Mouse (Mus musculus) spleen, adult 2 months (tissue): Measurements from ENCODE around the gene Olfr103. TPM values are rescaled to one million over a fixed set of nuclear protein-coding genes. Genes with fewer than 3 reads are reported as not detected.

Experiments
- DNase-seq, 2 experiments: peaks; one replicate each; pipeline versions ENCODE4 v3.0.0 to v3.0.0-alpha.2; 2012 to 2021; ENCODE audit warnings: low spot score in 2 of 2, low read depth in 1 of 2
- H3K27ac ChIP-seq: fragments of 200-500 bp; 2 replicates; pipeline ENCODE4 v1.5.1; 2012; ENCODE audit warnings: low read length, inconsistent platforms; ENCODE audit not compliant: insufficient read depth
- H3K27me3 ChIP-seq: fragments of 200-500 bp; 2 replicates; pipeline ENCODE4 v1.6.1; 2012; ENCODE audit warnings: mild to moderate bottlenecking, moderate library complexity, low read length, inconsistent platforms; ENCODE audit not compliant: control insufficient read depth, insufficient read depth
- H3K36me3 ChIP-seq: fragments of 200-500 bp; 2 replicates; pipeline ENCODE4 v1.6.1; 2012; ENCODE audit warnings: mild to moderate bottlenecking, low read length, inconsistent platforms; ENCODE audit not compliant: control insufficient read depth, insufficient read depth
- H3K4me1 ChIP-seq: fragments of 200-500 bp; 2 replicates; pipeline ENCODE4 v1.6.1; 2011; ENCODE audit warnings: inconsistent platforms; ENCODE audit not compliant: control insufficient read depth, insufficient read depth, insufficient read length
- H3K4me3 ChIP-seq: fragments of 200-500 bp; 2 replicates; pipeline ENCODE4 v1.5.1; 2011; ENCODE audit warnings: mild to moderate bottlenecking, inconsistent platforms; ENCODE audit not compliant: insufficient read depth, insufficient read length; ENCODE audit errors: extremely low read depth
- CTCF ChIP-seq: fragments of 200-500 bp; IDR thresholded peaks from 2 replicates; pipeline ENCODE4 v1.5.1; 2011; ENCODE audit warnings: mild to moderate bottlenecking, inconsistent platforms; ENCODE audit not compliant: insufficient read depth, insufficient read length, insufficient replicate concordance; ENCODE audit errors: extremely low read depth
- POLR2A ChIP-seq: fragments of 200-500 bp; IDR thresholded peaks from 2 replicates; pipeline ENCODE4 v1.6.1; 2011; ENCODE audit warnings: low read depth, low read length, inconsistent platforms
- WGBS: fragments of 180-500 bp; shearing (Covaris S2); methylation state at CpG from one replicate; pipeline ENCODE4 v1.1.7; 2018; 5-methylcytosine and 5-hydroxymethylcytosine counted together
- polyA plus RNA-seq: library from polyadenylated mRNA; depleted of rRNA; stranded (reverse); fragments of >200 nt; gene quantifications from 2 replicates; pipeline ENCODE4 v1.2.3, GENCODE M21; 2012; rRNA removed

Olfr103 gene
- not detected in 2 replicates for polyA plus RNA-seq

GRCm38 (mm10) chr17:37339598-37339997 is at the start of gene Olfr103:
TSS of gene Olfr103 (minus strand) at chr17:37339698.
- H3K4me1 ChIP-seq, result no peaks in the 10 kb centered on the region
- H3K36me3 ChIP-seq, result no peaks in the 10 kb centered on the region
- WGBS, result 88% methylated on average over 2 of the region's 2 CpGs
- H3K4me3 ChIP-seq, result no peak within 1 kb of the TSS
- TF ChIP-seq CTCF (no peak), POLR2A (no peak)
- no peaks in the 10 kb centered on the region for H3K27me3 ChIP-seq
- H3K27ac ChIP-seq, result no peak within 1 kb of the TSS
- DNase-seq, result no peak

- H3K4me3 ChIP-seq, result no peak within 1 kb of the TSS
- no peak within 1 kb of the TSS for H3K27ac ChIP-seq
- no peak for DNase-seq
- H3K27me3 ChIP-seq, result no peaks in the 10 kb centered on the region
- H3K36me3 ChIP-seq, result no peaks in the 10 kb centered on the region
- H3K4me1 ChIP-seq, result no peaks in the 10 kb centered on the region
- TF ChIP-seq POLR2A (no peak), CTCF (no peak)
Measured at GRCm38 (mm10) chr17:37378733-37379132, 39.2 kb upstream of the Olfr103 start, which contains the start of gene Olfr105-ps. TSS of gene Olfr105-ps (plus strand) at chr17:37379033.

GRCm38 (mm10) chr17:37359282-37359681 is 19.8 kb upstream of the Olfr103 start, which contains the start of gene Olfr104-ps:
TSS of gene Olfr104-ps (plus strand) at chr17:37359582.
- H3K27me3 ChIP-seq, result no peaks in the 10 kb centered on the region
- TF ChIP-seq CTCF (no peak), POLR2A (no peak)
- H3K4me1 ChIP-seq, result no peaks in the 10 kb centered on the region
- no peak within 1 kb of the TSS for H3K27ac ChIP-seq
- no peaks in the 10 kb centered on the region for H3K36me3 ChIP-seq
- DNase-seq, result no peak
- H3K4me3 ChIP-seq, result no peak within 1 kb of the TSS

GRCm38 (mm10) chr17:37316954-37317353 is 22.5 kb downstream of the Olfr103 start, which contains the start of gene Olfr102:
TSS of gene Olfr102 (minus strand) at chr17:37317054.
- Histone ChIP-seq H3K27me3 (no peaks in the 10 kb centered on the region), H3K4me3 (no peak within 1 kb of the TSS), H3K4me1 (no peaks in the 10 kb centered on the region), H3K36me3 (no peaks in the 10 kb centered on the region), H3K27ac (no peak within 1 kb of the TSS)
- no peak for TF ChIP-seq POLR2A
- TF ChIP-seq CTCF, result no peak
- no peak for DNase-seq

GRCm38 (mm10) chr17:37310146-37310699 is 29.3 kb downstream of the Olfr103 start:
- WGBS, result 54% methylated on average over 2 of the region's 2 CpGs

GRCm38 (mm10) chr17:37308483-37308882 is 31.0 kb downstream of the Olfr103 start:
- Histone ChIP-seq H3K4me3 (no peak overlapping the region), H3K36me3 (no peaks in the 10 kb centered on the region), H3K4me1 (no peaks in the 10 kb centered on the region), H3K27ac (no peak overlapping the region), H3K27me3 (no peaks in the 10 kb centered on the region)
- no peak for TF ChIP-seq CTCF
- no peak for TF ChIP-seq POLR2A
- WGBS, result 46% methylated on average over 4 of the region's 4 CpGs
- no peak for DNase-seq

More at GRCm38 (mm10) chr17:37310146-37310699, 29.3 kb downstream of the Olfr103 start:
- Histone ChIP-seq H3K36me3 (no peaks in the 10 kb centered on the region), H3K27ac (no peak overlapping the region), H3K4me1 (no peaks in the 10 kb centered on the region), H3K4me3 (no peak overlapping the region), H3K27me3 (no peaks in the 10 kb centered on the region)
- no peak for DNase-seq
- TF ChIP-seq CTCF (no peak), POLR2A (no peak)

GRCm38 (mm10) chr17:37304213-37304612 is 35.3 kb downstream of the Olfr103 start, which contains the start of gene Olfr101:
TSS of gene Olfr101 (minus strand) at chr17:37304313.
- H3K27ac ChIP-seq, result no peak within 1 kb of the TSS
- H3K4me1 ChIP-seq, result no peaks in the 10 kb centered on the region
- no peak for DNase-seq

More at GRCm38 (mm10) chr17:37304213-37304612, 35.3 kb downstream of the Olfr103 start, which contains the start of gene Olfr101:
- H3K4me3 ChIP-seq, result no peak within 1 kb of the TSS
- no peaks in the 10 kb centered on the region for H3K36me3 ChIP-seq
- WGBS, result 81% methylated on average over 4 of the region's 4 CpGs
- no peaks in the 10 kb centered on the region for H3K27me3 ChIP-seq
- TF ChIP-seq POLR2A (no peak), CTCF (no peak)

Other genes with a start within 250 kb of the Olfr103 start
- not detected in 2 replicates for gene Olfr91, start 241.4 kb downstream of the Olfr103 start, polyA plus RNA-seq
- gene Olfr92, start 219.6 kb downstream of the Olfr103 start, polyA plus RNA-seq, result not detected in 2 replicates
- not detected in 2 replicates for gene Olfr93, start 178.2 kb downstream of the Olfr103 start, polyA plus RNA-seq
- gene Ubd, start 145.8 kb downstream of the Olfr103 start, polyA plus RNA-seq, result 1.1 and 1.5 TPM in 2 replicates
- not detected in 2 replicates for gene Olfr94, start 138.7 kb downstream of the Olfr103 start, polyA plus RNA-seq
- not detected in 2 replicates for gene Olfr95, start 126.6 kb downstream of the Olfr103 start, polyA plus RNA-seq
- gene Olfr96, start 119.6 kb downstream of the Olfr103 start, polyA plus RNA-seq, result not detected in 2 replicates
- gene Olfr97, start 102.4 kb downstream of the Olfr103 start, polyA plus RNA-seq, result not detected in 2 replicates
- not detected in 2 replicates for gene Olfr98, start 75.9 kb downstream of the Olfr103 start, polyA plus RNA-seq
- 27.0 and 27.4 TPM in 2 replicates for gene H2-M3, start 69.5 kb downstream of the Olfr103 start, polyA plus RNA-seq
- not detected in 2 replicates for gene Olfr99, start 56.2 kb downstream of the Olfr103 start, polyA plus RNA-seq
- gene Olfr101, start 35.4 kb downstream of the Olfr103 start, polyA plus RNA-seq, result not detected in 2 replicates
- gene Olfr102, start 22.6 kb downstream of the Olfr103 start, polyA plus RNA-seq, result not detected in 2 replicates
- gene Olfr104-ps, start 19.9 kb upstream of the Olfr103 start, polyA plus RNA-seq, result not detected in 2 replicates
- not detected in 2 replicates for gene Olfr105-ps, start 39.3 kb upstream of the Olfr103 start, polyA plus RNA-seq
- gene Olfr106-ps, start 50.7 kb upstream of the Olfr103 start, polyA plus RNA-seq, result not detected in 2 replicates
- not detected in 2 replicates for gene Olfr107, start 59.5 kb upstream of the Olfr103 start, polyA plus RNA-seq
- gene Olfr108, start 105.8 kb upstream of the Olfr103 start, polyA plus RNA-seq, result not detected in 2 replicates
- gene Olfr109, start 119.2 kb upstream of the Olfr103 start, polyA plus RNA-seq, result not detected in 2 replicates
- gene H2-M2, start 143.9 kb upstream of the Olfr103 start, polyA plus RNA-seq, result 2.7 and 4.5 TPM in 2 replicates
- gene Olfr110, start 152.8 kb upstream of the Olfr103 start, polyA plus RNA-seq, result 0.05 TPM in 1 of 2 replicates, not detected in the other
- gene Olfr111, start 168.3 kb upstream of the Olfr103 start, polyA plus RNA-seq, result 0.27 and 0.29 TPM in 2 replicates
- gene Olfr112, start 229.8 kb upstream of the Olfr103 start, polyA plus RNA-seq, result not detected in 2 replicates
- gene Olfr113, start 238.0 kb upstream of the Olfr103 start, polyA plus RNA-seq, result not detected in 2 replicates